Mouse (Mus musculus) heart, embryonic 11.5 days (tissue): ENCODE results near the gene Masp2. TPM values are rescaled to one million over a fixed set of nuclear protein-coding genes. Genes with fewer than 3 reads are reported as not detected.

Experiments used
- ATAC-seq: fragments of 200-750 bp; cut with Nextera tagmentation; replicated peaks from 2 replicates; pipeline ENCODE4 v1.8.0; 2017; ENCODE audit warnings: moderate library complexity; ENCODE audit not compliant: insufficient number of reproducible peaks, low FRiP score, low TSS enrichment
- H3K27ac ChIP-seq: fragments of 300-500 bp; sonication (generic); 2 replicates; pipeline ENCODE4 v1.5.1; 2014; ENCODE audit warnings: mild to moderate bottlenecking, low read depth, low read length
- H3K27me3 ChIP-seq: fragments of 300-500 bp; sonication (generic); 2 replicates; pipeline ENCODE4 v1.6.1; 2014; ENCODE audit warnings: mild to moderate bottlenecking, low read length, mixed read lengths; ENCODE audit not compliant: control insufficient read depth, insufficient read depth
- H3K36me3 ChIP-seq: fragments of 300-500 bp; sonication (generic); 2 replicates; pipeline ENCODE4 v1.6.1; 2014; ENCODE audit warnings: mild to moderate bottlenecking, low read length, moderate library complexity, mixed read lengths; ENCODE audit not compliant: control insufficient read depth, insufficient read depth
- H3K4me1 ChIP-seq: fragments of 300-500 bp; sonication (generic); 2 replicates; pipeline ENCODE4 v1.6.1; 2014; ENCODE audit warnings: low read length; ENCODE audit not compliant: control insufficient read depth, insufficient read depth
- H3K4me2 ChIP-seq: fragments of 300-500 bp; sonication (generic); 2 replicates; pipeline ENCODE4 v1.6.1; 2014; ENCODE audit warnings: mild to moderate bottlenecking, moderate library complexity
- H3K4me3 ChIP-seq: fragments of 300-500 bp; sonication (generic); 2 replicates; pipeline ENCODE4 v1.5.1; 2014; ENCODE audit warnings: low read depth, low read length
- H3K9ac ChIP-seq: fragments of 300-500 bp; sonication (generic); 2 replicates; pipeline ENCODE4 v1.6.1; 2014; ENCODE audit warnings: mild to moderate bottlenecking, low read depth, low read length, moderate library complexity
- H3K9me3 ChIP-seq: fragments of 300-500 bp; sonication (generic); replicated peaks from 2 replicates; pipeline ENCODE4 v1.6.1; 2016; ENCODE audit warnings: low read length; ENCODE audit not compliant: control insufficient read depth
- WGBS: fragments of 180-500 bp; shearing (Covaris S2); extraction: QIAGEN DNeasy Blood & Tissue Kit; methylation state at CpG from one replicate; pipeline ENCODE4 v1.1.7; 2014; ENCODE audit not compliant: insufficient replicate concordance; 5-methylcytosine and 5-hydroxymethylcytosine counted together
- polyA plus RNA-seq: library from polyadenylated mRNA; unstranded; fragments of >200 nt; fragmentation: Nextera tagmentation; extraction: Ambion mirVana; gene quantifications from 2 replicates; pipeline ENCODE4 v1.2.1, GENCODE M21; 2014

Masp2 gene
- polyA plus RNA-seq, 1 experiment from 2014 or later: 0.37 TPM

DNA sequence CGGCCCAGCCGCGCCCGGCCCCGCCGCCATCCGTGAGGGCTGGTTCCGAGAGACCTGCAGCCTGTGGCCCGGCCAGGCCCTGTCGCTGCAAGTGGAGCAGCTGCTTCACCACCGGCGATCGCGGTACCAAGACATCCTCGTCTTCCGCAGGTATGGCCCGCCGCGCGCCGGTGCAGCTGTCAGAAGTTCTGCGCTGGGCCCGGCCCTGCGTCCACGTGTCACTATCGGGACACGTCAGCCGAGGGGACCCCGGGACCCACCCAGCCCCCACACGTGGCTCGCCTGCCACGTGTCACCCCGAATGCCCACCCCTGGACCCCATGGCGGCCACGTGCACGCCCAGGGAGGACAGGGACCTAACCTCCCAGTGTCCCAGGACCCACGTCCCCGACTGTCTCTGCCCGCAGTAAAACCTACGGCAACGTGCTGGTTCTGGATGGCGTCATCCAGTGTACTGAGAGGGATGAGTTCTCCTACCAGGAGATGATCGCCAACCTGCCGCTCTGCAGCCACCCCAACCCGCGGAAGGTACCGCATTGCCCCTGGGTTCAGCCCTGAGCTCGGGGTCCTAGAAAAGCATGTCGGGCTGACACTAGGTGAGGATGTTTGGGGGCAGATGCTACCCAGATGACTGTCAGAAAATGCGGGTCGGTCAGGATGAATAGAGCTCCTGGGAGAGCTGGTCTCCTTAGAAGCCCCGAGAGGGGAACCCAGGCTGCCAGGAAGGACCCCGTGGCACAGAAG, 10.5 kb upstream of the Masp2 start:
- WGBS: under 1% methylated on average over 52 of the region's 53 CpGs
- peak; percentile 51 for ATAC-seq
- H3K27ac ChIP-seq: peak overlapping the region; percentile 68; the same call in 1 of the 2 replicates

DNA sequence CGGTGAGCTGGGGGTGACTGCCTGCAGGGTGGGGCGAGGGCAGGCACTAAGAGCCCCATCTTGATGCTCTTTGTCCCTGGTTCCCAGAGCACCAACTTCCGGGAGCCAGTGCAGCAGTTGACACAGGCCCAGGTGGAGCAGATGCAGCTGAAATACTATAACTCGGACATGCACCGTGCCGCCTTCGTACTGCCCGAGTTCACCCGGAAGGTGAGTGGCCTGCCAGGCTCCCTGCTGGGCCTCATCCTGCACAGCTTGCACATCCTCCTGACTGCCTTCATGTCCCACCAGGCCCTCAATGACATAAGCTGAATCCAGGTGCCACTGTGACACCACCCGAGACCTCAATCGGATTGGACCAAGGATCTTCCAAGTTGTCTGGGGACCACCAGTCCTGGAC, 8.4 kb upstream of the Masp2 start:
- WGBS: 93% methylated on average over 11 of the region's 11 CpGs

More for the DNA sequence above, 10.5 kb upstream of the Masp2 start:
- Histone ChIP-seq H3K4me3 (peak overlapping the region; percentile 96), H3K9me3 (no peaks in the 10 kb centered on the region), H3K36me3 (peaks cover 26% of the 10 kb centered on the region), H3K4me1 (peaks cover 7% of the 10 kb centered on the region), H3K27me3 (no peaks in the 10 kb centered on the region), H3K9ac (peak overlapping the region; percentile 87), H3K4me2 (peak overlapping the region; percentile 95)

DNA sequence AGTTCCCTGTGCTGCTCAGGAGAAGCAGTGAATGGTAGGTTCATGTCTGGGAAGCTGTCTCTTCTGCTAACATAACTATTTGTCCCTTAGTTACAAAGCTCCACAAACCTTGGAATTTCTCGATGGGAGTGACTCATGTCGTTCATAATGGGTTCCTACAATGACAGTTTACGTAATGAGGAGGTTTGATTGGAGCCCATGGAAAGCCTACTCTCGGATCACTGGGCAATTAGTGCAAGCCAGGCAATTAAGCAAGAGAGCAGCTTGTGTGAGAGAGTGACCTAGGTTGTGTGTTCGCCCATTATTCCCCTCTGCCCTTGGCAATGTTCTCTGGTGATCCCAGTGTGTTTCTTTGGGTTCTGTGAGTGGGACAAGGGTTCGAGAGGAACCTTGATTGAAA, 6.4 kb upstream of the Masp2 start:
- no peak for ATAC-seq
- 93% methylated on average over 6 of the region's 6 CpGs for WGBS
- Histone ChIP-seq H3K4me2 (no peak overlapping the region), H3K9ac (no peak overlapping the region), H3K27ac (no peak overlapping the region), H3K4me1 (peaks cover 7% of the 10 kb centered on the region), H3K27me3 (no peaks in the 10 kb centered on the region), H3K36me3 (peaks cover 30% of the 10 kb centered on the region), H3K9me3 (no peaks in the 10 kb centered on the region), H3K4me3 (no peak overlapping the region)

More for the DNA sequence above, 8.4 kb upstream of the Masp2 start:
- H3K4me2 ChIP-seq: no peak overlapping the region
- H3K4me1 ChIP-seq: peaks cover 7% of the 10 kb centered on the region
- no peak for ATAC-seq
- no peak overlapping the region for H3K4me3 ChIP-seq
- H3K27ac ChIP-seq: no peak overlapping the region
- no peaks in the 10 kb centered on the region for H3K27me3 ChIP-seq
- H3K36me3 ChIP-seq: peaks cover 30% of the 10 kb centered on the region
- H3K9me3 ChIP-seq: no peaks in the 10 kb centered on the region
- no peak overlapping the region for H3K9ac ChIP-seq

DNA sequence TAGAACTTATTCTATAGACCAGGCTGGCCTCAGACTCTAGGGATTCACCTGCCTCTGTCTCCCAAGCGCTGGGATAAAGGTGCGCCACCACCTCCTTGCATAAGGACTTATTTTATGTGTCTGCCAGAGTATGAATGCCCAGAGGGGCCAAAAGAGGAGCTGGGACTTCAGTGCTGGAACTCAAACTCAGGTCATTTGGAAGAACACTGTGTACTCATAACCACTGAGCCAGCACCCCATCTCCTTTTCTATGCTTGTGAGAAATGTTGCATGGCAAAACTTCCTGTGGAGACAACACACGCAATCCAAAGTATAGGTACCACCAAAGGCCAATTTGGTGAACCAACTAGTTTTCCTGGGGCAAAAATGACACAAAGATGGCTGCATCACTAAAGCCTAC, 5.6 kb upstream of the Masp2 start:
- Histone ChIP-seq H3K27me3 (no peaks in the 10 kb centered on the region), H3K4me2 (no peak overlapping the region), H3K27ac (no peak overlapping the region), H3K36me3 (peaks cover 30% of the 10 kb centered on the region), H3K9ac (no peak overlapping the region), H3K9me3 (no peaks in the 10 kb centered on the region), H3K4me1 (peaks cover 7% of the 10 kb centered on the region), H3K4me3 (no peak overlapping the region)
- WGBS: 98% methylated on average over 3 of the region's 3 CpGs
- no peak for ATAC-seq

DNA sequence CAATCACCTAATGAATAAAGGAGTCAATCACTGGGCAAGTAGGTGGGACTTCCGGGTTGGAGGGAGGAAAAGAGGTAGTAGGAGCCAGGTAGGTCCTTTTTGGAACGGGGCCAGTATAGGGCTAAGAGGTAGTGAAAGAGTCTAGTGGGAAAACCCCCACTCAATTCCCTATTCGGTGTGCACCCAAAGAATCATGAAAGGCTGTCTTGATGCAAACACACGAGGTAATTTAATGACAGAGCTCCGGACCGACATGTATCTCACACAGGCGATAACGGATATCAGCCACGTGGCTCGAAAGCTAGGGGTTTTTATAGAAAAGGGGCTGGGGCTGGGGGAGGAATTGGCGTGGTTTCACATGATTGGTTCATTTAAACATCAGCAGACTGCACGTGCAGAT, 3.5 kb upstream of the Masp2 start:
- H3K4me3 ChIP-seq: no peak overlapping the region
- WGBS: 87% methylated on average over 12 of the region's 12 CpGs
- no peaks in the 10 kb centered on the region for H3K27me3 ChIP-seq
- no peak for ATAC-seq
- H3K9me3 ChIP-seq: no peaks in the 10 kb centered on the region
- H3K4me1 ChIP-seq: no peaks in the 10 kb centered on the region
- no peak overlapping the region for H3K9ac ChIP-seq
- peaks cover 23% of the 10 kb centered on the region for H3K36me3 ChIP-seq
- H3K27ac ChIP-seq: no peak overlapping the region
- no peak overlapping the region for H3K4me2 ChIP-seq

DNA sequence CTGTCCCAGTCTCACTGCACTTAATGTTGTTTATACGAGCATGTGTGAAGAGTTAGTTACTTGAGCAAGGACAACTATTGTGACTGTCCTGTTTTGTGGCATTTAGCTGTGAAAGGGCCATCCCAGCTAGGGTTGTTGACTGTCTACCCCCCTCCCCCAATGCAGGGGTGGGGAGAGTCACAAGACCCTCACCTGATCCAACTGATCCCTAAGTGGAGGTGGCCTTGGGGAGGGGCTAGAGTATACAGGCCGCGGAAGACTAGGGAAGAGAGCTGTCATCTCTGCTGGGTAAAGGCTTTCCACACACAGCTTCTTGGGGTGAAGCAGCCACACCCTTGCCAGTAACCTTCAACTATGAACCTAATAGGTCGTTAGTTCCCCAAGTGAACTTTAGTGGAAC, 2.0 kb upstream of the Masp2 start:
- WGBS: 86% methylated on average over 4 of the region's 4 CpGs
- ATAC-seq: no peak
- Histone ChIP-seq H3K4me1 (no peaks in the 10 kb centered on the region), H3K9ac (no peak overlapping the region), H3K4me2 (no peak overlapping the region), H3K4me3 (no peak overlapping the region), H3K36me3 (peaks cover 11% of the 10 kb centered on the region), H3K9me3 (no peaks in the 10 kb centered on the region), H3K27me3 (no peaks in the 10 kb centered on the region), H3K27ac (no peak overlapping the region)

DNA sequence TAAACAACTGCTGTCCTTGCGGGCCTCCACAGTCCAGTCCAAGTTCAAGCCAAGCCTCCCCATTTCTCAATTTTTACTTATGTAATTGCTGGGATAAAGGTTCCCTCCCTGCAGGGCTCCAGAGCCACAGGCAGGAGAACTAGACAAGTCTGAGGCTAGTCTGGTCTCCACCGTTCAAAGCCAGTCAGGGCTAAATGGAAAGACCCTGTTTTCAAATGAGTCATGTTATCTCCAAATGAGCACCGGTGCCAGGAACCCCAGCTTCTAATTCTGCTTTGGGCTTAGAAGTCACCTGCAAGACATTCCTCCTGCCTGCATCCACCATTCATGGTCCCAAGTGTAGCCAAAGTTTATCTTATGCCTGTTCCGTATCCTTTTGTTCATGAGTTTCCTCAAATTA, 483 bp upstream of the Masp2 start:
- H3K36me3 ChIP-seq: peaks cover 3% of the 10 kb centered on the region
- no peak for ATAC-seq
- no peak overlapping the region for H3K9ac ChIP-seq
- no peak overlapping the region for H3K4me3 ChIP-seq
- no peak overlapping the region for H3K4me2 ChIP-seq
- no peaks in the 10 kb centered on the region for H3K9me3 ChIP-seq
- 56% methylated on average over 4 of the region's 4 CpGs for WGBS
- no peaks in the 10 kb centered on the region for H3K4me1 ChIP-seq
- no peaks in the 10 kb centered on the region for H3K27me3 ChIP-seq
- no peak overlapping the region for H3K27ac ChIP-seq

DNA sequence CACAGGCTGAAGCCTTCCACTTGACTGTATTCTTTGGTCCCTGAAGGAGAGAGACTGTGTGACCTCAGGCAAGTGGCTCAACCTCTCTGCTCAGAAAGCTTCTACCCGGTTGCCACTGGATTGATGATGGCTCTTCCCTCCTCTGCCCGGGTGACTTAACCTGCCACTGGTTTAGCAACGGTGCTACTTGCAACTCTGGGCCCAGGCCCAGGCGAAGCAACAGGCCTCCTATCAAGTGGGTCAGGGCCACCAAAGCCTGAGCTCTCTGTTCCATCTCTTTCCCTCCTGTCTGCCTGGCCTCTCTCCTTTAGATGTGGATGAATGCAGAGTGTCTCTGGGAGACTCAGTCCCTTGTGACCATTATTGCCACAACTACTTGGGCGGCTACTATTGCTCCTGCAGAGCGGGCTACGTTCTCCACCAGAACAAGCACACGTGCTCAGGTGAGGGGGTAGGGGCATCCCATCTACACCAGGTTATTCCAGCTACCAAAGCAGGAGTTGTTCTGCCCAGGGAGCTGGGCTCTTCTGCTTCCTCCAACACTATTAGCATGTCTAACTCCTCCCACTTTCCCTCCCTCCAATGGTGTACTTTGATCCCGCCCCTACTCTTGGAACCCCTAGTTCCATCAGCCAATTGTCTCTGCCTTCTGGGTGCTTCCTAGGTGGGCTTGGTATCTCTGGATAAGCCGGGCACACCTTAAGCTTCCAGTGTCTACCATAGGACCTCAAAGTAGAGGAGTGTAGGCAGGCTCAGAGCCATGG, 1.2 kb downstream of the Masp2 start:
- ATAC-seq: no peak
- H3K9me3 ChIP-seq: no peaks in the 10 kb centered on the region
- peaks cover under 1% of the 10 kb centered on the region; the same call in 1 of the 2 replicates for H3K4me1 ChIP-seq
- H3K9ac ChIP-seq: peak overlapping the region; percentile 22; the same call in 1 of the 2 replicates
- no peaks in the 10 kb centered on the region for H3K27me3 ChIP-seq
- H3K27ac ChIP-seq: no peak overlapping the region
- H3K4me2 ChIP-seq: no peak overlapping the region
- H3K36me3 ChIP-seq: peaks cover 4% of the 10 kb centered on the region
- 64% methylated on average over 10 of the region's 10 CpGs for WGBS
- H3K4me3 ChIP-seq: no peak overlapping the region
